Mouse (Mus musculus) Patski (cell line): Measurements from ENCODE around the gene Sh2d7. TPM values are rescaled to one million over a fixed set of nuclear protein-coding genes. Genes with fewer than 3 reads are reported as not detected.
A peak's percentile ranks its signal among the peaks of the same experiment; 100 is the strongest.

ENCODE experiments used
- ATAC-seq: fragments of 100-300 bp; one replicate; pipeline ENCODE4 v1.8.0; 2021
- CTCF ChIA-PET: fragments of 350-600 bp; sonication (Branson Sonifier 250); formaldehyde crosslinking; loops from one replicate; lab custom pipeline; 2022; ENCODE audit warnings: inconsistent platforms; lab: Charles Lee
- POLR2A ChIA-PET: fragments of 350-600 bp; sonication (Branson Sonifier 250); formaldehyde crosslinking; loops from one replicate; lab custom pipeline; 2022; ENCODE audit warnings: antibody characterized with exemption, inconsistent platforms; lab: Charles Lee
- DNase-seq: peaks from one replicate; pipeline ENCODE4 v3.0.0-alpha.2; 2011; ENCODE audit warnings: low read depth, low spot score
- H3K27me3 ChIP-seq: fragments of 371-371 bp; one replicate; pipeline ENCODE4 v1.5.1; 2021
- CTCF ChIP-seq: fragments of 100-300 bp; IDR thresholded peaks from one replicate; pipeline ENCODE4 v1.5.1; 2021
- in situ Hi-C: fragments of 300-500 bp; cut with MboI; formaldehyde crosslinking; loops from 3 replicates; pipeline ENCODE4 v1.11.1; 2018; ENCODE audit warnings: low pct_unique_long_range_greater_than_20kb, mixed read lengths
- polyA plus RNA-seq: library from polyadenylated mRNA; unstranded; gene quantifications from one replicate; pipeline ENCODE4 v1.2.3, GENCODE M21; 2021

Gene Sh2d7
- polyA plus RNA-seq, result 0.04 TPM

DNA sequence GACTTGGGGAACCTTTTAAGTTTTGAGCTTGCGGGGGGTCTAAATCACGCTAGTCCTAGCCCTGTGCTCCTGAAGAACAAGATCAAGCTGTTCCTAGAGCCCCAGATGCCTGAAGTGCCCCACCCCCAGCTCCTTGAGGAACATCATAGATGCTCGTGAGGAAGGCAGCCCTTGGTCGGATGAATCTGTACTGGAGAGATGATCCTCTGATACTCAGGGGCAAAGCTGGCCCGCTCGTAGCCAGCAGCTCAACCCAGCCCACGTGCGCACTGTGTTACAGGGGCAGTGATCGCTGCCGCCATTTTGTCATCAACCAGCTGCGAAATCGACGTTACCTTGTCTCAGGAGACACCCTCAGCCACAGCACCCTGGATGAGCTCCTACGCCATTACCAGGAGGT, at the start of gene Sh2d7:
TSS of gene Sh2d7 (plus strand) at position 301 of the 400 bp plus-strand sequence.
- ChIA-PET CTCF (interaction anchor here (1.0 kb wide), 1 partner anchor 9 kb away, joined by 3 read pairs; no protein-coding TSS in a partner anchor), POLR2A (no interaction called here)
- no peak for DNase-seq
- in situ Hi-C loops, result no loop called here
- no peak for ATAC-seq
- no peak for TF ChIP-seq CTCF
- no peaks in the 10 kb centered on the region for H3K27me3 ChIP-seq

GRCm38 (mm10) chr9:54489599-54489998, 49.2 kb upstream of the Sh2d7 start:
- ATAC-seq, result no peak
- no peaks in the 10 kb centered on the region for H3K27me3 ChIP-seq
- POLR2A ChIA-PET, result interaction anchor here (0.6 kb wide), 1 partner anchor 176 kb away, joined by 3 read pairs; no protein-coding TSS in a partner anchor
- no peak for TF ChIP-seq CTCF
- in situ Hi-C loops, result no loop called here
- CTCF ChIA-PET, result no interaction called here
- no peak for DNase-seq

GRCm38 (mm10) chr9:54490431-54490830, 48.4 kb upstream of the Sh2d7 start:
- CTCF ChIA-PET, result no interaction called here
- POLR2A ChIA-PET, result no interaction called here
- DNase-seq, result no peak
- in situ Hi-C loops, result no loop called here
- no peak for ATAC-seq
- no peaks in the 10 kb centered on the region for H3K27me3 ChIP-seq
- TF ChIP-seq CTCF, result no peak

DNA sequence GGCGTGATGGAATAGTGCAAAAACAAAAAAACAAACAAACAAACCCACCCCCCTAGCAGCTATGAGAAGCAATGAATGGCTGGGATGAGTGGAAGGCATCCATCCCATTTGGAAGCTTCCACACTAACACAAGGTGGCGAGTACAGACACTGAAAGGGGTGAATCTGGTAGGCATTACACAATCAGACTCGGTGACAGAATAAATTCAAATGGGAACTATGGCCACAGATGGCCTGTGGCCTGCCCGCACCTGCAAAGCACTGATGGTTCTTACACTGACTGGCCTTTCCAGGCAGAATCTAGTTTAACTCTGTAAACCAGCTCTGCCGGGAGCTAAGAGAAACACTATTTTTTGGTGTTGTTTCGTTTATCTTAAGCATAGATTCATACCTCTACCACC, 39.5 kb upstream of the Sh2d7 start:
- CTCF ChIA-PET, result interaction anchor here (1.3 to 1.5 kb wide), 2 partner anchors 20 to 61 kb away, joined by 3 to 4 read pairs; no protein-coding TSS in a partner anchor
- POLR2A ChIA-PET, result no interaction called here
- in situ Hi-C loops, result no loop called here

DNA sequence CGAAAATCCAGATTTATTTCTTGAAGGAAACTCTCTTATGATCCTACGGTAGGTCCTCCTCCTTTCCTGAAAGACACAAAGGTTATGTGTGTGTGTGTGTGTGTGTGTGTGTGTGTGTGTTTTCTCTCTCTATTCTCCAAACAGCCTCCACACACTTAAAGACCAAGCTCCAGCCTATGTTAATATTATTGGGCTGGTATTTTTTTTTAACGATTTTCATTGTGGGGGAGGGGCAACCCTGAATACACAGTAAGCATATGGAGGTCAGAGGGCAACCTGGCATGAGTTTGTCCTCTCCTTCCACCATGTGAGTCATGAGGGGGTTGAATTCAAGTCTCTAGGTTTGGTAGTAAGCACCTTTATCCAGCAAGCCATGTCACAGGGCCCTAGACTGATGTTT, 39.0 kb upstream of the Sh2d7 start:
- POLR2A ChIA-PET, result no interaction called here
- no peak for TF ChIP-seq CTCF
- ATAC-seq, result no peak
- no peak for DNase-seq
- no peaks in the 10 kb centered on the region for H3K27me3 ChIP-seq
- CTCF ChIA-PET, result interaction anchor here (1.3 kb wide), 1 partner anchor 21 kb away, joined by 3 read pairs; no protein-coding TSS in a partner anchor
- in situ Hi-C loops, result no loop called here

More for the DNA sequence above, 39.5 kb upstream of the Sh2d7 start:
- DNase-seq (no peak), ATAC-seq (no peak)
- no peak for TF ChIP-seq CTCF
- no peaks in the 10 kb centered on the region for H3K27me3 ChIP-seq

GRCm38 (mm10) chr9:54500832-54501452, 37.8 kb upstream of the Sh2d7 start:
- no peaks in the 10 kb centered on the region for H3K27me3 ChIP-seq
- ChIA-PET POLR2A (interaction anchor here (0.6 to 0.7 kb wide), 2 partner anchors 9 to 58 kb away, joined by 3 read pairs; no protein-coding TSS in a partner anchor), CTCF (no interaction called here)
- peak; percentile 62 for ATAC-seq
- no peak for TF ChIP-seq CTCF
- in situ Hi-C loops, result no loop called here
- no peak for DNase-seq

DNA sequence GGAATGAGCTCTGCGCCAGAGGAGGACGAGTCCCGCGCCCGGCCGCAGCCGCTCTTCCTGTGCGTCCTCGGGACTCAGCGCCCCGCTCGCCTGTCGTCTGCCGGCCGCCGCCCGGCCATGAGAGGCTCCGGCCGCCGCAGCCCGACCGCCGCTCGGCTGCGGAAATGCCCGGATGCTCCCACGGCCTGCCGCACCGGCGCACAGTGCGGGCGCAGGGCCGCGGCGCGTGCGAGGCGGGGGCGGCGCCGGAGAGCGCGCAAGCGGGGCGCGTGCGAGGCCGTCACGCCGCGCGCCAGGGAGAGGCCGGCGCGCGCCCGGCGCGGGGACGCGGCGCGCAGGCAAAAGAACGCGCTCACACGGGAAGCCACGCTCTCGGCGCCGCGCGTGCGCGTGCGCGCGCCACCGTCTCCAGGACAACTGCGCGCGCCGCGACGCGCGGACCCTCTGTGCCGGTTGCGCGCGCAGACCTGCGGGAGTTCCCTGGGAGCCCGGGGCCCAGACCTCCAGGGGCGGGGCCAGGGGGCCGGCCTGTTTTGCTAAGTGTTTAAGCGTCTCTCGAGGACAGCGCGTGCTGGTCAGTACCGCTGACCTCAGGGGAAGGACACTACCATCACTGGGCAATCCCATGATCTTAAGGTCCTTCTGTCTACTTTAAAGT, 37.2 kb upstream of the Sh2d7 start, which contains the start of gene Dmxl2:
TSS of gene Dmxl2 (minus strand) at position 174 of the 658 bp plus-strand sequence.
- TF ChIP-seq CTCF, result no peak
- H3K27me3 ChIP-seq, result no peaks in the 10 kb centered on the region
- peak; percentile 70 for ATAC-seq
- ChIA-PET CTCF (no interaction called here), POLR2A (no interaction called here)
- in situ Hi-C loops, result no loop called here
- DNase-seq, result peak; percentile 37

GRCm38 (mm10) chr9:54502111-54502495, 36.7 kb upstream of the Sh2d7 start:
- DNase-seq (no peak), ATAC-seq (no peak)
- POLR2A ChIA-PET, result interaction anchor here (0.7 kb wide), 1 partner anchor 1244 kb away, joined by 5 read pairs; no protein-coding TSS in a partner anchor
- in situ Hi-C loops, result no loop called here
- no peak for TF ChIP-seq CTCF
- CTCF ChIA-PET, result no interaction called here
- H3K27me3 ChIP-seq, result no peaks in the 10 kb centered on the region

- no peak for TF ChIP-seq CTCF
- POLR2A ChIA-PET, result interaction anchor here (0.7 kb wide), 1 partner anchor 1245 kb away, joined by 5 read pairs; no protein-coding TSS in a partner anchor
- ATAC-seq (no peak), DNase-seq (no peak)
- CTCF ChIA-PET, result interaction anchor here (1.0 kb wide), 1 partner anchor 144 kb away, joined by 3 read pairs; no protein-coding TSS in a partner anchor
- in situ Hi-C loops, result no loop called here
- no peaks in the 10 kb centered on the region for H3K27me3 ChIP-seq
These were observed 35.9 kb upstream of the Sh2d7 start for GRCm38 (mm10) chr9:54502873-54503272.

GRCm38 (mm10) chr9:54515991-54516390, 22.8 kb upstream of the Sh2d7 start:
- ChIA-PET POLR2A (no interaction called here), CTCF (no interaction called here)
- H3K27me3 ChIP-seq, result peaks cover 25% of the 10 kb centered on the region
- no peak for ATAC-seq
- in situ Hi-C loops, result no loop called here
- no peak for TF ChIP-seq CTCF
- DNase-seq, result no peak

- H3K27me3 ChIP-seq, result peaks cover 30% of the 10 kb centered on the region
- ChIA-PET CTCF (no interaction called here), POLR2A (no interaction called here)
- ATAC-seq (no peak), DNase-seq (no peak)
- in situ Hi-C loops, result no loop called here
- no peak for TF ChIP-seq CTCF
These were observed 19.9 kb upstream of the Sh2d7 start for GRCm38 (mm10) chr9:54518921-54519320.
